Mouse (Mus musculus): ENCODE data around the gene Slc16a3. TPM values are rescaled to one million over a fixed set of nuclear protein-coding genes. Genes with fewer than 3 reads are reported as not detected.

Gene Slc16a3
- total RNA-seq, 2 experiments from 2014 or later: 1.9 to 2.2 TPM

DNA sequence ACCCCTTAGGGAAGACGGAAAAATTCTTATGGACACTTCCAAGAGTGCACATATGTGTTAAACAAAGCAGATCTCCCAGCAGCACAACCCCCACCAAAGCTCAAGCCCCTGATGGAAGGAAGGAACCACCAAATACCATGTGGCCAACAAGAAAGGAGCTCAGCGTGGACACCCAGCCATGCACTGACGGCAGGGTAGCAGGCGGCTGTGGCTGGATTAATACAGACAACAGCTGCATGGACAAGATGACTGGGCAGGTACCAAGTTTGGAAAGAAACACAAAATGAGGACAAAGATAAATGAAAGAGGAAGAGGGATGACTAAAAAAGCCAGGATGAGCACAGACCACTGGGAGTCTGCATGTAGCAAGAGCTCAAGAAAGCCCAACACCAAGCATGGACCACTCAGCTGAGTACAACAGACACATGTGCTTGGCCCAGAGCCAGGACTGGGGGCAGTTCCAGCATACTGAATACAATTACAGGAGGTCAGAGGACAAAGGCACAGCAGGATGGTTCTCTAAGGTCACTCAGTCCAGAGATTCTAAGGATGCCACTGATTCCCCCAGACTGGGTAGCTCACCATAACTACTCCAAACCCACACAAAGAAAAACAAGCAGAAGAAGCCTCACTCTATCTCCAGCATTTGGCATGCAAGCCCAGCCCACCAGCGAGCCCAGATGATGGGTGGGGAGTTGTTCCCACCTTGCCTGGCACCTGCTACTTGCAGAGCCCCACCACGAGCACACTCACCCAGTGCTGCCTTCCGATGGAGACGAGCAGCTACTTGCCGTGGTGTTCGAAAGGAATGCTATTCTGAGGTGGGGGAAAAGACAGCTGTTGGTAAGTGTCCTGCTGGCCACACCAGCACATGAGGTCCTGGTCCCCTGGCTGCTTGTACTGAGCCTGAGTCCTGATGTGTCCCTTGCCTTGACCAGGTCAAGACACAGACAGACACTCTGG is 16.2 kb downstream of the Slc16a3 start:
- peak in 1 of 2 experiments; percentile 33 for DNase-seq
- intact Hi-C loops (cut with DNase I): no loop called here

GRCm38 (mm10) chr11:120965587-120965986 is 17.3 kb downstream of the Slc16a3 start:
- intact Hi-C loops (cut with DNase I): no loop called here
- no peak for DNase-seq

- no peak for DNase-seq
- intact Hi-C loops (cut with DNase I): no loop called here
Measured at GRCm38 (mm10) chr11:120969742-120970141, 21.5 kb downstream of the Slc16a3 start.

- intact Hi-C loops (cut with DNase I): no loop called here
- DNase-seq: no peak
Measured at GRCm38 (mm10) chr11:120971237-120971636, 23.0 kb downstream of the Slc16a3 start.

DNA sequence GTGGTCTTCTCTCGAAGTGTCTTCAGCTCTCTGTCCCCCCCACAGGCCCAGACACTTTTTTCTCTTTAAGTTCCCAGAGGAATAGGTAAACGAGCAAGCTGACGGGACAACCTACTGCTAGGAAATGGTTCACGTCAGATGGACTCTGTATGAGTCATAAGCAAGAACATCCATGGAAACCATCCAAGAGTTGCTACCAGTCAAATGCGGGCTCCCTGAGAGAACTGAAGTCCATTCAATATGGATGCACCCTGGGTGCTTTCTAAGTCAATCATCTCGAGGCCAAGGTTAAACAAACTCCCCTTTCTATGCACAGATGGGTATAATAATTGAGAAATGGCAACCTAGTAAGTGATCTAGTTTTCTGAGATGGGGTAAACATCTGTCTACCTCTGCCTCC is 25.0 kb downstream of the Slc16a3 start:
- DNase-seq: no peak
- intact Hi-C loops (cut with DNase I): no loop called here

DNA sequence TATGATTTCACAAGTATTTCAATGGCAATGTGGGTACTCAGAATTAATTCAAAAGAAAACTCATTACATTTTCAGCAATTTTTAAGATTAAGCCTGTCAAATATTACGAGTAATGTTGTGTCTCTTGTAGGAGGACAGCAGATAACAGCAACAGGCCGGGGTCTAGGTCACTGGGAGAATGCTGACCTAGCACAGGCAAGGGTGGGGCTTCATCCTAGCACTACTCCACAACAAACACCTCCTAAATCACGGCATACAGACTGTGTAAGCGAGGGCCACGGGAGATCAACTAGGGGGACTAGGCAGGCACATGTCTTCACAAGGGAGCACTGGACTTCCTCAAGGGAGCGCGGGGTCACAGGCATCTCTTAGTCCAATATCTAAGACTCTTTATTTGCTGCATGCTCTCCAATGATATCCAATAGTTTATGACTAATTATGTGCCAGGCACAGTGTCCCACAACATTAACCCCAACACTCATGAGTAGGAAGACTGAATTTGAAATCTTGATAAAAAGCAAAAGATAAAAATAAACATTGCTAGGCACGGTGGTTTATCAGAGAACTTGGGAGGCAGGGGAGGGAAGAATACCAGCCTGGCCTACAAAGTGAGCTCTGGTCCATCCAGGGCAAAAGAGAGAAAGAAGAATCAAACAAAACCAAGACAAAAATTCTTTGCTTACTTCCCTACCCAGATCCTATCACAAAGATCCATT is 31.6 kb downstream of the Slc16a3 start:
- intact Hi-C loops (cut with DNase I): loop anchor here (5.0 kb wide), 1 partner anchor 73 kb away; no protein-coding TSS in a partner anchor

DNA sequence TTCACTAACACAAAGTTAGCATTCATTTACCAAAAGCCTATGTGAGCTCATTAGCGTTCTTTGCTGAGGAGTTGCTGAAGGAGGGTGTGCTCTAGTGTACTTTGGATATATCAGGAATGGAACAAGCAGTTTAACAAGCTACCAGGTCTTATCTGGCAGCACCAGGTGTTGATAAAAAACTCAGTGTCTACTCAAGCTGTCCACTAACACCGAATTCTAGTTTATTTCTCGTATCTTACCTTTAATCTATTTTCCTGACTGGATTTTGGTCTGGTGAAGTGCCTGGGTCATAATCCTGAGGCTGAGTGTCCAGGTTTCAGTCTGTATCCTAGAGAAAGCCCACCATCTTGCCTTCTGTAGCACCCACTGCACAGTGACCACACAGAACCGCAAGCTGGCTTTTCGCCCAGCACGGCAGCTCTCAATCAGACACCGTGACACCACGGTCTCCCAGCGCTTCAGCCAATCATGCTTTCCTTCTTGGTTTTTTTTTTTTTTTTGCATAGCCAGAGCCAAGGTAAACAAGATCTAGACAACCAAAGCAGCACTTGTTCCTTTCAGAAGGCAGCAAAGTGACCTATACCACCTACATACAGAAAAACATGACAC is 32.3 kb downstream of the Slc16a3 start:
- peak; percentile 36 to 37 for DNase-seq

More for the DNA sequence above, 31.6 kb downstream of the Slc16a3 start:
- no peak for DNase-seq

DNA sequence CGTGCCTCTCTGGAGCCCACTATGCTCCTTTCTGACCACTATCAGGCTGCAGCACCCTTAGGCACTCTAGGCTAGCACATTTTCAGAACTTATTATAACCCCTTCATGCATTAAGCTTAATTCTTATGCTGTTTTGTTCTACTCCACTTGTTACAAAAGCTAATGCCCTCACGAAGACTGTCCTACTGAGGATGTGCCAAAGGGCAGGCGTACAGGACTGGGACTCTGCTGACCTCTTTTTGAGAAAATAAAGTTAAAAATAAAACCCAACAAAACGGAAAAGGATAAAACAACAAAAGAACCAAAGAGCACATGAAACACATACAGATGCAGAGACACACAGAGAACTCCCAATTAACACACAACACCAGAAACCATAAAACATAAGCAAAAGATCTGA is 33.4 kb downstream of the Slc16a3 start:
- DNase-seq: no peak
- intact Hi-C loops (cut with DNase I): no loop called here

More for the DNA sequence above, 32.3 kb downstream of the Slc16a3 start:
- intact Hi-C loops (cut with DNase I): no loop called here

- intact Hi-C loops (cut with DNase I): no loop called here
- no peak for DNase-seq
Measured at GRCm38 (mm10) chr11:120982459-120982858, 34.2 kb downstream of the Slc16a3 start.

DNA sequence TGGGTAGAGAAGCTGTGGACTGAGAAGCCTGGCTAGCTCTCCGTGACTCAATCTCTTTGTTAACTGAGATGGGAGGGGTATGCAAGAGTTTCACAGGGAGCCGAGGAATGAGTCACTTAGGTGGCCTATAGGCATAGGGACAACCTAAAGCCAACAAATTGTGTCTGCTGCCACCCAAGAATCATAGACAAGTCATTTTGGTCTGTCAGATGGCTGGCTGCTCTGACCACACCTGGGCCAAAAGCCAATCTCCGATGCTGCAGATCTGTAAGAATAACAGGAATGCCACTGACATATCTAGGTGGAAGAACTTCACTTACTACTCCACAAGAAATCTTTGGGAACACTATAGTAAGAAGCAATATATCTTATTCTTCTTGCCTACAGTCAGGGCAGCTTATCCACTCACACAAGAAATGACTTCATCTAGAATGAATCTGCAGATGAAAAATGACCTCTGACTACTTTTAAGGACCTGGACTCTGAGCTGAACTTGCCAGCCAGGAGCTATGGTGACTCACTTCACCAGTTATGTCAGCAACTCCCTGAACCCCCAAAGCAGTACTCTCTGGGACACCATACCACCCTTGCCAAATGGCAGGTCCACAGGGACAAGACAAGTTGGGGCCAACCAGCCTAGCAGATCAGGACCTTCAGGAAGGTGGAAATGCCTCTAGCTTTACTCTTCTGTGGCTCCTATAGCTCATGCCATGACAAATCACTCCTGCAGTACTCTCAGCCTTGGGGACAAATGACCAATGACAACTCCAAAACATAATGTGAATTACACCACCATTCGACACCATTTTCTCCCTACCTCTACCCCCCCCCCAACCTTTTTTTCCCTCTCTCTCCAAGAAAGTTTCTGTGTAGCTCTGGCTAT is 36.4 kb downstream of the Slc16a3 start:
- intact Hi-C loops (cut with DNase I): no loop called here
- DNase-seq: no peak

GRCm38 (mm10) chr11:120987608-120988007 is 39.3 kb downstream of the Slc16a3 start:
- DNase-seq: no peak
- intact Hi-C loops (cut with DNase I): no loop called here

DNA sequence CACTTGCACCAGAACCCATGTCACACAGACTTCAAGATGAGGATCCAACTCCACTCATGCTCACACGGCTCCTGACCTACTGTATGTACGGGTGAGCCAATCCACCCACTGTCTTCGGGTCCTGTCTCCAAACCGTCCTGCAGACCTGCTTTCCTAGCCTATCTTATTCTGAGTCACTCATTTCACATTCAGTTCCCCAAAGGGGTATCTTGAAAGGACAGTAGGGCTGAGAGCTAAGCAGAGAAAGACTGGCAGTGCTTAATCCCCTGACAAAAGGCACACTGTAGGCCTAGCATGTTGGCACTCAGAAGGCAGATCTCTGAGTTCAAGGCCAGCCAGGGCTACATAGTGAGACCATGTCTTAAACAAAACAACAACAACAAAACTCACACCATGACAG is 40.1 kb downstream of the Slc16a3 start:
- intact Hi-C loops (cut with DNase I): no loop called here

DNA sequence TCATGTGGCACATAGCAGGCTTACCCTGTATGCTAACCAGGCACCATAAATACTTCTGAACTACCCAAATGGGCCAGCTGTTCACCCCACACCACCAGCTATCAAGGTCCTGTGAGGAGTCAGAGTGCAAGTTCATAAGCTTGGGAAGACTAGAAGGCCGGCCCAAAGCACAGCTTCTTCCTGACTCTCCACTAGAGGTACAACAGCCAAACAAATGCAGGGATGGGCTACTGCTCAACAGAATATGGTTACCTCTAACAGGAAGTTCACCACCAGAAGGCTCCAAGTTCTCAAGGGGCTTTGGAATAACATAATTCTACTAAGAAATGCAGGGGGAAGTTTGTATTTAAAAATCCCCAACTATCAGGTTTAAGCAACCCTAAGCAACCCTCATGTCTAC is 41.2 kb downstream of the Slc16a3 start:
- no peak for DNase-seq

More for the DNA sequence above, 40.1 kb downstream of the Slc16a3 start:
- DNase-seq: no peak

DNA sequence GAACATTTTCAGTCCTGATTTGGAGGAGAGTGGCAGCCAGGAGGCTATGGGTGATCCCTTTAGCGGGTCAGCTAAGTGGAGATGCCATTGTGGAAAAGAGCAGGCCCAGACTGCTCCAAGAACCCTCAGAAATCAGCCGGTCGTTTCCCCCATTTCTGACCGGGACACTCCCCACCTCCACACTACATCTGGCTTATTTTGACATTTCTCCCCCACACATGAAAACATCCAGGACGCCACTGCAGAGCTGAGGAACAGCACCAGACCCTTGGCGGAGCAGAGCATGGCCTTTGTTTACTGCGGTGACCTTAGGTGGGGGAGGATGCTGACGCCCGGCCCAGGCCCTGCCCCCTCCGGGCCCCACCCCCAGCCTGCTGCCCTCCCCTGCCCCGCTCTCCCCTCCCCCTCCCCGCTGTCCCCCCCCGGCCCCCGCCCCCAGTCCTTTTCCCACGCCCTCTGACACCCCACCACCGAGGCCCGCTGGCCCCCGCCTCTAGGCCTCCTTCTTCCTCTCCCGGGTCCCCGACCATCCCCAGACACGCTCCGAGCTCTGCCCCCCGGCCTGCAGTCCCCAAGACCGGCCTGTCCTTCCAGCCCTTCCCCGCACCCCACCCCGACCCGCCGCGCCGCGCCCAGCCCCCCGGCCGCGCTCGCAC is 42.0 kb downstream of the Slc16a3 start:
- peak; percentile 63 to 72 for DNase-seq
- intact Hi-C loops (cut with DNase I): loop anchor here (2.0 kb wide), 1 partner anchor 165 kb away; the partner anchor contains the start of gene Fasn

More for the DNA sequence above, 41.2 kb downstream of the Slc16a3 start:
- intact Hi-C loops (cut with DNase I): no loop called here

DNA sequence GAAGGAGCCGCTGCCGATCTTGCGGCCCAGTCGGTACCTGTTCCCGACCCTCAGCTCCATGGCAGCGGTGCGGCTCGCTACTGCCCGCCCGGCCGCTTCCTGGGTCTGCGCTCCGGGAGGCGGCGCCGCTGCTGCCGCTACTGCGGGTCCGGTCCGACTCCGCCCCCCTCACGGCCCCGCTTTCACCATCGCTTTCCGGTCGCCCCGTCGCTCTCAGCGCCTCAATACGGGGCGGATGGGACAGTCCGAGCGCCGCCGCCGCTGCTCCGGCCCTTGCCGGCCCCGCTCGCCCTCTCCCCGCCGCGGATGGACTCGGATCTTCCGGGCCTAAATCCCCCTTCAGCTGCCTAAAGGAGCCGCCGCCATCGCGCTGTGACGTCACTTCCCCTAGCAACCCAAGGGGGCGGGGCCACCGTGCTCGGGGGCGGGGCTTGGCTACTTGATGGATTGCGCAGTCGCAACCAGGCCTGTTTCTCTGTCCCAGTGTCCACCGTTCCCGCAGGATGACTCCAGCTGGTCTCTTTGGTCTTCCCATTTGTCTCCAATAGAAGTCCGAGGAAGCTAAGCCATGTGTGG is 42.8 kb downstream of the Slc16a3 start, which contains the start of gene Csnk1d:
Gene Csnk1d, minus strand, starts transcription at position 380 of the 576 bp plus-strand sequence.
- intact Hi-C loops (cut with DNase I): loop anchor here (2.0 kb wide), 1 partner anchor 166 kb away; the partner anchor contains the start of gene Fasn
- DNase-seq: peak; percentile 99 to 100

GRCm38 (mm10) chr11:120991791-120992190 is 43.5 kb downstream of the Slc16a3 start:
- intact Hi-C loops (cut with DNase I): loop anchor here (2.0 kb wide), 1 partner anchor 167 kb away; the partner anchor contains the start of gene Fasn
- DNase-seq: peak; percentile 53 to 59

DNA sequence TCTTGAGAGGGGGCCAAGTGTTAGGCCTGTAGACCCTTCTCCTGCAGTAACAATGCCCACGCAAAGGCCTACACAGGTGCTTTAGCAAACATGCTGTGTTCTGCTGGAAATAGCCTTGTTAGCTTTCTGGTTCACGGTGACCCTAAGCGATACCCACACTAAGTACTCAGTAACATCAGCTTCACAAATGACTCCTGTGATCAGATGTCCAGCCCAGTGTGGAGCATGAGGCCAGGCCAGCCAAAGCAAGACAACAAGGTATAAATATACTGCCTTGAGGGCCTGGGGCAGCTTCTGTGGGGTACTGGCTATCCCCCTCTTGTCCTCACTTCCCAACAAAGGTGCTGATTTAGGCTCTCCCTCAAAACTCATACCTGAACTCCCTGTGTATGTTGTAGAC is 44.8 kb downstream of the Slc16a3 start:
- intact Hi-C loops (cut with DNase I): no loop called here
- DNase-seq: no peak

DNA sequence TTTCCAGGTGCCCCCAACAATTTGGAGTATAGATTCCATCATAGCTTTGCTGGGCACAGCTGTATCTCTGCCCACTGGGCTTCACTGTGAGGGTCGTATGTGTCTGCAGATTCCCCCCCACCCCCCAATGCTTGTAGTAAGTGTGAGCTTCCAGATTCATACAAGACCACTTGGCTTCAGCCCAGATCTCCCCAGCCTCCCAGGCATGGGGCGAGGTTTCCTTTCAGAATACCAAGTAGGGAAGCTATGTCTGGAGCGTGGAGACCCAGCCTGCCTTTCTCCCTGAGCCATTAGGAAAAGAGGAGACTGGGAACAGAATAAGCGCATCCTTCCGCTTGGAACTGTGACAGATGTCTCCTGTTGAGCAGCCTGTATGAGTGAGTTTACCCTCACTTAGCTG is 45.3 kb downstream of the Slc16a3 start:
- no peak for DNase-seq
- intact Hi-C loops (cut with DNase I): no loop called here

DNA sequence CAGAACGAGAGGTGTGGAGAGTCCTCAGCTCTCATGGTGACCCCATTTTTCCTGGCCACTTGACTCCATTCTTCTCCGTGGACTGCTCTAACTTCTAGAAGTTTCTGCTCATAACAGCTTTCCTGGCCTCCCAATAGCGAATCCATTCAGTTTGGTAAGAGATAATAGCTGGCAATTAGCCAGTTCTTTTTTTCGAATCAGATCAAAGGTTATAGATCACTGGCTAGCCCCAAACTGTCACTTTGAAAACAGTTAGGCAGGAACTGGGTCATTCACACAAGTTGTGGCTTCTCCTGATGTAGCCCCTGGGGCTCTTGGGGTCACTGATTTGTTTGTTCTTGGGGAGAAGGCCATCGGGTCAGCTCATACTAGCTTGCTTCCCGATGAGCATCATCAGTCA is 46.5 kb downstream of the Slc16a3 start:
- no peak for DNase-seq
- intact Hi-C loops (cut with DNase I): no loop called here

Measured in heart, postnatal 14 days (tissue).